Mouse (Mus musculus) ES-E14 (cell line): ENCODE data around the gene Gm10188. TPM values are rescaled to one million over a fixed set of nuclear protein-coding genes. Genes with fewer than 3 reads are reported as not detected.
A peak's percentile ranks its signal among the peaks of the same experiment; 100 is the strongest.

Experiments used
- DNase-seq: peaks from one replicate; pipeline ENCODE4 v3.0.0-alpha.2; 2013; ENCODE audit warnings: low read depth, low spot score
- H3K27ac ChIP-seq: 2 replicates; pipeline ENCODE4 v1.5.1; 2012; ENCODE audit warnings: low read depth, mild to moderate bottlenecking, low read length, moderate library complexity, mixed read lengths; ENCODE audit not compliant: poor library complexity, insufficient read depth, severe bottlenecking
- H3K36me3 ChIP-seq: 2 replicates; pipeline ENCODE4 v1.6.1; 2012; ENCODE audit warnings: mild to moderate bottlenecking, low read length, moderate library complexity, mixed read lengths; ENCODE audit not compliant: control insufficient read depth, poor library complexity, insufficient read depth, severe bottlenecking
- H3K4me1 ChIP-seq, 2 experiments: fragments of 150-350 bp in 1 of 2; sonication (generic) in 1 of 2; 2 replicates each; pipeline ENCODE4 v1.6.1; 2012; ENCODE audit warnings: low read length in 2 of 2, mild to moderate bottlenecking in 1 of 2, mixed read lengths in 1 of 2; ENCODE audit not compliant: control insufficient read depth in 2 of 2, insufficient read depth in 2 of 2, poor library complexity in 1 of 2
- H3K4me3 ChIP-seq, 2 experiments: fragments of 150-350 bp in 1 of 2; sonication (generic) in 1 of 2; 2 replicates each; pipeline ENCODE4 v1.5.1; 2012; ENCODE audit warnings: low read length in 2 of 2, low read depth in 1 of 2, mild to moderate bottlenecking in 1 of 2, mixed read lengths in 1 of 2; ENCODE audit not compliant: insufficient read depth in 1 of 2, poor library complexity in 1 of 2, severe bottlenecking in 1 of 2
- H3K9ac ChIP-seq: 2 replicates; pipeline ENCODE4 v1.6.1; 2012; ENCODE audit warnings: low read depth, mild to moderate bottlenecking, low read length, mixed read lengths; ENCODE audit not compliant: poor library complexity, insufficient read depth, severe bottlenecking
- H3K9me3 ChIP-seq: fragments of 150-350 bp; sonication (generic); 2 replicates; pipeline ENCODE4 v1.6.1; 2012; ENCODE audit warnings: low read depth, mild to moderate bottlenecking, low read length; ENCODE audit not compliant: control insufficient read depth, insufficient read depth
- CHD2 ChIP-seq: IDR thresholded peaks from 2 replicates; pipeline ENCODE4 v1.6.1; 2014; ENCODE audit warnings: mild to moderate bottlenecking, low read depth, low read length, inconsistent platforms
- HCFC1 ChIP-seq: IDR thresholded peaks from 2 replicates; pipeline ENCODE4 v1.6.1; 2012; ENCODE audit warnings: low read length, inconsistent platforms, borderline replicate concordance; ENCODE audit not compliant: insufficient read depth
- MAFK ChIP-seq: IDR thresholded peaks from 2 replicates; pipeline ENCODE4 v1.6.1; 2014; ENCODE audit warnings: mild to moderate bottlenecking, low read depth, low read length, inconsistent platforms; ENCODE audit not compliant: insufficient read depth
- ZC3H11A ChIP-seq: IDR thresholded peaks from 2 replicates; pipeline ENCODE4 v1.6.1; 2012; ENCODE audit warnings: low read depth, mild to moderate bottlenecking, inconsistent platforms, low read length, borderline replicate concordance
- ZNF384 ChIP-seq: IDR thresholded peaks from 2 replicates; pipeline ENCODE4 v1.6.1; 2012; ENCODE audit warnings: low read depth, low read length, inconsistent platforms
- in situ Hi-C, 2 experiments: fragments of 600-800 bp; cut with MboI; formaldehyde crosslinking; loops; one replicate each; pipeline ENCODE4 v1.15.1; 2025; ENCODE audit warnings: low sequenced_read_pairs in 2 of 2, inconsistent platforms in 1 of 2; ENCODE audit not compliant: unreplicated experiment in 2 of 2
- total RNA-seq: library from RNA; depleted of rRNA; stranded (reverse); fragments of 300-350 nt; gene quantifications from 2 replicates; pipeline ENCODE4 v1.2.3, GENCODE M21; 2012; rRNA removed

Gm10188 gene
- total RNA-seq, 1 experiment, result not detected

DNA sequence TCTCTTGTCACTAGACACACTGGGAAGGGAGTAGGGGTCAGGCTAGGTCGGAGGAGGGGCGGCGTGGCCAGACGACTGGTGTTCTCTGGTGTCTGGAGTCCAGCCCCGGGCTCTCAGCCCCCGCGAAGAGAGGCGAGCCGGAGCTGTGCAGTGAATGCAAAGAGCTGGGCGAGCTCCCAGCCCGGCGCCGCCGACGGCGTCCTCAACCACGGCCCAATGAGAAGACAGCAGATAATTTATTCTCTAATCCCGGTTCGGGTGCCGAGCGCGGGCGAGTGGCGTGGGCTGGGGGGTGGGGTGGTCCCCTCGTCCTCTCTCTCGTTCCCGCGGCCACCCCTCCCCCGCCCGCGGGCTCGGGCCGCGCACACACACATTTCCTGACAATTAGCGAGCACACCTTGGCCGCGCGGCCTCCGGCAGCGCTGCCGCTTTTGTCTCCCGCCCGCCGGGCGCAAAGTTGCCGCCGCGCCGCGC lies 39.5 kb downstream of the Gm10188 start:
- Histone ChIP-seq H3K9me3 (no peaks in the 10 kb centered on the region), H3K9ac (peak overlapping the region; percentile 89), H3K27ac (no peak overlapping the region), H3K36me3 (no peaks in the 10 kb centered on the region), H3K4me3 (peak overlapping the region; percentile 63 to 95), H3K4me1 (peaks cover 13 to 19% of the 10 kb centered on the region in 2 experiments)
- TF ChIP-seq HCFC1, result no peak
- TF ChIP-seq ZC3H11A, result no peak
- no peak for TF ChIP-seq CHD2
- no peak for TF ChIP-seq ZNF384
- no peak for TF ChIP-seq MAFK
- no peak for DNase-seq
- in situ Hi-C loops, result no loop called here

GRCm38 (mm10) chr1:132189231-132189630 lies 40.3 kb downstream of the Gm10188 start:
- TF ChIP-seq HCFC1, result no peak
- no peak for TF ChIP-seq ZNF384
- Histone ChIP-seq H3K4me3 (no peak overlapping the region), H3K4me1 (peaks cover 10 to 16% of the 10 kb centered on the region in 2 experiments; a peak in 3 of 4 replicates), H3K27ac (no peak overlapping the region), H3K9ac (no peak overlapping the region), H3K36me3 (no peaks in the 10 kb centered on the region), H3K9me3 (no peaks in the 10 kb centered on the region)
- no peak for DNase-seq
- in situ Hi-C loops, result no loop called here

DNA sequence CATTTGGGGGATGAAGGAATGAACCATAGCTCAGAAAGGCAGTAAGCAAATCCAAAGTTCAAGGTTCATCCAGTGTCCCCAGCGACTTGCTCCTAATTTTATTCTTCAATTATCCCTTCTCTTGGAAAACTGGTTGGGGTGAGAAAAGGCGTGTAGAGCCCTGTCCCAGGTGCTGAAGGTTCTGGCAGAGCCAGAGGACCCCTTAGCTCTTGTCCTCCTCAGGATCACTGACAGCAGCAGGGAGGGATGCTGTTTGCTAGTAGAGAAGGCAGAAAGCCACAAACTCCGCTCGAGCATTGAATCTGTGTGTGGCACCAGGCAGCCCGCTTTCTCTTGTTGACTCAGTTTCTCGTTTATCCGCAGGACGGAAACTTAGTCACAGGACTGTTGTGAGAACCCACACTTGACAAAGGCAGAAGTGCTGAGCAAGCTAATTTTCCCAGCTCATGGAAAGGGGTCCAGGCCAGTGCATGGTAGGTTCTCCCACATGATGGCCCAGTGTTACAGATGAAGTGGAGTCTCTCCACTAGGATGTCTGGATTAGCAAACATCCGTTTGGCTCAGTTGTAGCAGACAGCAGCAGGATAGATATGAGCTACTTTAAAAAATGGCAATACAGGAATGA lies 41.0 kb downstream of the Gm10188 start:
- no peak for DNase-seq
- Histone ChIP-seq H3K36me3 (no peaks in the 10 kb centered on the region), H3K9me3 (no peaks in the 10 kb centered on the region), H3K4me3 (no peak overlapping the region), H3K27ac (no peak overlapping the region), H3K4me1 (peaks cover 6 to 10% of the 10 kb centered on the region in 2 experiments; a peak in 3 of 4 replicates), H3K9ac (no peak overlapping the region)
- peak; percentile 94 for TF ChIP-seq MAFK
- TF ChIP-seq HCFC1, result no peak
- in situ Hi-C loops, result no loop called here

GRCm38 (mm10) chr1:132186303-132186702 lies 43.3 kb downstream of the Gm10188 start:
- Histone ChIP-seq H3K4me1 (peaks cover 3% of the 10 kb centered on the region in 2 experiments; a peak in 1 of 4 replicates), H3K9me3 (no peaks in the 10 kb centered on the region), H3K27ac (no peak overlapping the region), H3K4me3 (no peak overlapping the region), H3K9ac (no peak overlapping the region), H3K36me3 (no peaks in the 10 kb centered on the region)
- in situ Hi-C loops, result no loop called here
- TF ChIP-seq CHD2, result no peak
- no peak for TF ChIP-seq ZC3H11A
- no peak for TF ChIP-seq ZNF384
- no peak for TF ChIP-seq HCFC1
- no peak for TF ChIP-seq MAFK
- DNase-seq, result no peak

Other genes with a start within 250 kb of the Gm10188 start
- gene Elk4, start 222.2 kb downstream of the Gm10188 start, total RNA-seq, result 10.5 and 14.7 TPM in 2 replicates
- 1.3 and 2.4 TPM in 2 replicates for gene Mfsd4a, start 161.7 kb downstream of the Gm10188 start, total RNA-seq
- gene Cdk18, start 90.1 kb downstream of the Gm10188 start, total RNA-seq, result 9.6 and 10.8 TPM in 2 replicates
- gene Lemd1, start 38.3 kb downstream of the Gm10188 start, total RNA-seq, result 3.9 and 4.3 TPM in 2 replicates
- gene AC124108.1, start 38.3 kb downstream of the Gm10188 start, total RNA-seq, result 5.0 and 6.5 TPM in 2 replicates
- 1.2 and 2.8 TPM in 2 replicates for gene Klhdc8a, start 68.9 kb upstream of the Gm10188 start, total RNA-seq
- gene Nuak2, start 86.4 kb upstream of the Gm10188 start, total RNA-seq, result 7.4 and 8.0 TPM in 2 replicates
- gene Tmcc2, start 161.5 kb upstream of the Gm10188 start, total RNA-seq, result 5.8 and 7.9 TPM in 2 replicates
- 6.5 and 8.4 TPM in 2 replicates for gene Dstyk, start 187.8 kb upstream of the Gm10188 start, total RNA-seq
- 45.0 and 51.7 TPM in 2 replicates for gene Rbbp5, start 247.6 kb upstream of the Gm10188 start, total RNA-seq